Mouse (Mus musculus) forebrain, embryonic 12.5 days (tissue): Measurements from ENCODE around the gene Wwp2. TPM values are rescaled to one million over a fixed set of nuclear protein-coding genes. Genes with fewer than 3 reads are reported as not detected.

ENCODE experiments used
- ATAC-seq: fragments of 200-750 bp; cut with Nextera tagmentation; 2 replicates; pipeline ENCODE4 v1.8.0; 2017; ENCODE audit warnings: moderate TSS enrichment; ENCODE audit not compliant: low FRiP score
- H3K27ac ChIP-seq: fragments of 300-500 bp; sonication (generic); 2 replicates; pipeline ENCODE4 v1.5.1; 2016; ENCODE audit warnings: mild to moderate bottlenecking
- H3K27me3 ChIP-seq: fragments of 300-500 bp; sonication (generic); 2 replicates; pipeline ENCODE4 v1.6.1; 2016; ENCODE audit warnings: mild to moderate bottlenecking
- H3K36me3 ChIP-seq: fragments of 300-500 bp; sonication (generic); replicated peaks from 2 replicates; pipeline ENCODE4 v1.6.1; 2016; ENCODE audit warnings: mild to moderate bottlenecking
- H3K4me1 ChIP-seq: fragments of 300-500 bp; sonication (generic); 2 replicates; pipeline ENCODE4 v1.6.1; 2016
- H3K4me2 ChIP-seq: fragments of 300-500 bp; sonication (generic); 2 replicates; pipeline ENCODE4 v1.6.1; 2016; ENCODE audit warnings: mild to moderate bottlenecking, moderate library complexity
- H3K4me3 ChIP-seq: fragments of 300-500 bp; sonication (generic); replicated peaks from 2 replicates; pipeline ENCODE4 v1.5.1; 2016; ENCODE audit warnings: mild to moderate bottlenecking
- H3K9ac ChIP-seq: fragments of 300-500 bp; sonication (generic); 2 replicates; pipeline ENCODE4 v1.6.1; 2016; ENCODE audit warnings: mild to moderate bottlenecking
- H3K9me3 ChIP-seq: fragments of 300-500 bp; sonication (generic); 2 replicates; pipeline ENCODE4 v1.6.1; 2016
- WGBS: fragments of 180-500 bp; shearing (Covaris S2); methylation state at CpG from one replicate; pipeline ENCODE4 v1.1.7; 2016; 5-methylcytosine and 5-hydroxymethylcytosine counted together
- polyA plus RNA-seq: library from polyadenylated mRNA; unstranded; fragments of >200 nt; fragmentation: Nextera tagmentation; extraction: Ambion mirVana; gene quantifications from 2 replicates; pipeline ENCODE4 v1.2.1, GENCODE M21; 2016

The Wwp2 gene
- polyA plus RNA-seq, 1 experiment from 2014 or later: 66.0 TPM

DNA sequence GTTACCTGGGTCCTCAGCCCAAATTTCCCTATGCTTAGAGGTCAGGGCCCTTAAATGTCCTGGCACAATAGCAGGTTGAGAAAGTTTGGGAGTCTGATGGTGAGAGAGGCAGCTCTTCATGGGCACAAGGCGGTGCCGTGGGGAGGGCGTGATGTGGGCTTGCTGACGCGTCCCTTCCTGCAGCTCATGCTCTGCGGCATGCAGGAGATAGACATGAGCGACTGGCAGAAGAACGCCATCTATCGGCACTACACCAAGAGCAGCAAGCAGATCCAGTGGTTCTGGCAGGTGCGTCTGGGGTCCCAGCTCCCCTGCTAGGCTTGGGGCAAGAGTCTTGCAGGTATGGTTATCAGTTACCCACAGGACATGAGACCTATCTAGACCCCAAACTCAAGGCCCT, 119.1 kb downstream of the Wwp2 start:
- WGBS: 89% methylated on average over 10 of the region's 10 CpGs
- peaks cover 6% of the 10 kb centered on the region; the same call in 1 of the 2 replicates for H3K4me1 ChIP-seq
- no peak for ATAC-seq

DNA sequence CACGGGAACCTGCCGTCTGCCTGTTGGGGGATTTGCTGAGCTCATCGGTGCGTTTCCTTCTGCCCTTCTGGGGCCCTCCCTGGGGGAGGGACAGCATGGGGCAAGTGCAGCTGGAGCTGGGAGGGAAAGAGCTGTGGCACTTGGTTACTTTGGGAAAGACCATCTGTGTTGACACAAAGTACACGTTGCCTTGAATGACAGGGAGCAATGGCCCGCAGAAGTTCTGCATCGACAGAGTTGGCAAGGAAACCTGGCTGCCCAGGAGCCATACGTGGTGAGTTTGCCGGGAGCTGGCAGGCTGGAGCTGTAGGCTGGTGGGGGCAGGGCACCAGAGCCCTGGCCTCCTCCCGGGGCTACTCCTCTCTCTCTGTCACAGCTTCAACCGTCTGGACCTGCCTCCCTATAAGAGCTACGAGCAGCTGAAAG, 120.4 kb downstream of the Wwp2 start:
- Histone ChIP-seq H3K27me3 (no peaks in the 10 kb centered on the region), H3K9me3 (no peaks in the 10 kb centered on the region), H3K4me2 (no peak overlapping the region), H3K4me3 (no peak overlapping the region), H3K27ac (no peak overlapping the region), H3K36me3 (peaks cover 35% of the 10 kb centered on the region), H3K4me1 (peaks cover 6% of the 10 kb centered on the region; the same call in 1 of the 2 replicates), H3K9ac (no peak overlapping the region)
- 60% methylated on average over 12 of the region's 12 CpGs for WGBS
- ATAC-seq: no peak

More for the DNA sequence above, 119.1 kb downstream of the Wwp2 start:
- H3K27me3 ChIP-seq: no peaks in the 10 kb centered on the region
- H3K9me3 ChIP-seq: no peaks in the 10 kb centered on the region
- no peak overlapping the region for H3K27ac ChIP-seq
- H3K9ac ChIP-seq: no peak overlapping the region
- no peak overlapping the region for H3K4me3 ChIP-seq
- H3K36me3 ChIP-seq: peaks cover 45% of the 10 kb centered on the region
- H3K4me2 ChIP-seq: no peak overlapping the region

DNA sequence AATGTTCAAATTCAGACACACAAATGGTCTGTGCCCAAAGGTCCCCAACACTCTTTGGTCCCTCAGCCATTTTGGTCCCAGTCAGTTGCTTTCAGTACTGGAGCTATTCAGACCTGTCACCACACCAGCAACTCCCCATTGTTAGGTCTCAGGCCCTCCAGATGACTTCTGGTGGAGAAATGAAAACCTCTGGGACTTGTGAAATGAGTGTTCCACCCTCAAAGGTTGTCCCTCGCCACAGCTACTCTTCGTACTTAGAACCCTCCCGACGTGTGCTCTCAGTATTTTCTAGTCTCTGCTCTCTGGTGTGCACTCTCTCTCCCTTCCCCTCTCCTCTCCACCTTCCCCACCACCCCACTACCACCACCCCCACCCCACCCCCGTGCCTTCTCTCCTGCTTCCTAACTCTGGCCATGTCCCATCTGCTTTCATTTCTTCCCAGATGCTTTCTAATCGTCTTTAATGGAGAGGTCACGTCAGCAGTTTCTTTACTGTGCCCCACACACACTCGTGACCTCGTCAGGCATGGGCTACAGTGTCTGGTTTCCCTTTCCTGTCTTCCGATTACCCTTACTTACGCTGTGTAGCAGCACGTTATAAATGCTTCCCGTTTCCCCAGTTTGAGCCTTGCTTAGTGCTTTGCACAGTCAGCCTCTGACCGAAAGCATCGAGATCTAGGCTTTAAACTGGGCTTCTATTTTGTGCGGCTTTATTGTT, 124.8 kb downstream of the Wwp2 start:
- Histone ChIP-seq H3K27me3 (no peaks in the 10 kb centered on the region), H3K9ac (no peak overlapping the region), H3K4me2 (no peak overlapping the region), H3K4me3 (no peak overlapping the region), H3K27ac (no peak overlapping the region), H3K9me3 (no peaks in the 10 kb centered on the region), H3K36me3 (peaks cover 15% of the 10 kb centered on the region), H3K4me1 (no peaks in the 10 kb centered on the region)
- 66% methylated on average over 16 of the region's 16 CpGs for WGBS
- ATAC-seq: no peak

DNA sequence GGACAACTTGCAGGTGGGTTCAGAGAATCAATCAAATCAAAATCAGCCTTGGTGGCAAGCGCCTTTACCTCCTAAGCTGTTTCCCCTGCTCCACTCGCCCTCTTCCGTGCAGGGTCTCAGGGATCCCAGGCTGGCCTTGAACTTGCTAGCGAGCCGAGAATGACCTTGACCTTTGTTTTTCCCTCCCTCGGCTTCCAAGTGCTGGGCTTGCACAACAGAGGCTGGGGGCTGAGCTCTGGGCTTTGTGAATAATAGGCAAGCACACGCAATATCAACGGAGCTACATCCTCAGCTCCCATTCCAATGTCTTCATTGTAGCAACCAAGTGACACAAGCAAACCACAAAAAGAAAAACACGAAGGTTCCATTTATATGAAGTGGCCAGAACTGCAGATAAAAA, 126.0 kb downstream of the Wwp2 start:
- Histone ChIP-seq H3K36me3 (peaks cover 7% of the 10 kb centered on the region), H3K27ac (no peak overlapping the region), H3K4me2 (no peak overlapping the region), H3K27me3 (no peaks in the 10 kb centered on the region), H3K4me3 (no peak overlapping the region), H3K9me3 (no peaks in the 10 kb centered on the region), H3K9ac (no peak overlapping the region), H3K4me1 (no peaks in the 10 kb centered on the region)
- ATAC-seq: no peak
- 80% methylated on average over 9 of the region's 9 CpGs for WGBS

DNA sequence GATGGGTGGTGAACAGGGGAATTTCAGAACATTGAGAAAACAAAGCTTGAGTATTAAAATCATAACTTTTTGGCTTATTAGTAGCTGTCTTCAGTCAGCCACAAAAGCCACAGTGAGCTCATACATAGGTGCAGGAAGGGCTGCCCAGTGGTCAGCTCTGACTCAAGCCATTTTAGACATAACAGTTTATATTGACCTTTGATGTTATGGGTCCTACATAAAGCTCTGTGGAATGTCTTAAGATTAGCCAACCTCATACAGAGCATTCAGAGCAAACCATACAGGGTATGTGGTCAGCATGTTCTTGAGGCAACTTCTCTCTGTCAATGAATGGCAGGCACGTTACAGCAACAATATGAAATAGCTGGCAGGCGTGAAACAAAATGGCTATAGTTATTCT, 134.9 kb downstream of the Wwp2 start:
- Histone ChIP-seq H3K9me3 (no peaks in the 10 kb centered on the region), H3K27me3 (no peaks in the 10 kb centered on the region), H3K36me3 (no peaks in the 10 kb centered on the region), H3K9ac (no peak overlapping the region), H3K27ac (no peak overlapping the region), H3K4me3 (no peak overlapping the region), H3K4me1 (no peaks in the 10 kb centered on the region), H3K4me2 (no peak overlapping the region)
- ATAC-seq: no peak
- WGBS: 81% methylated on average over 2 of the region's 2 CpGs

DNA sequence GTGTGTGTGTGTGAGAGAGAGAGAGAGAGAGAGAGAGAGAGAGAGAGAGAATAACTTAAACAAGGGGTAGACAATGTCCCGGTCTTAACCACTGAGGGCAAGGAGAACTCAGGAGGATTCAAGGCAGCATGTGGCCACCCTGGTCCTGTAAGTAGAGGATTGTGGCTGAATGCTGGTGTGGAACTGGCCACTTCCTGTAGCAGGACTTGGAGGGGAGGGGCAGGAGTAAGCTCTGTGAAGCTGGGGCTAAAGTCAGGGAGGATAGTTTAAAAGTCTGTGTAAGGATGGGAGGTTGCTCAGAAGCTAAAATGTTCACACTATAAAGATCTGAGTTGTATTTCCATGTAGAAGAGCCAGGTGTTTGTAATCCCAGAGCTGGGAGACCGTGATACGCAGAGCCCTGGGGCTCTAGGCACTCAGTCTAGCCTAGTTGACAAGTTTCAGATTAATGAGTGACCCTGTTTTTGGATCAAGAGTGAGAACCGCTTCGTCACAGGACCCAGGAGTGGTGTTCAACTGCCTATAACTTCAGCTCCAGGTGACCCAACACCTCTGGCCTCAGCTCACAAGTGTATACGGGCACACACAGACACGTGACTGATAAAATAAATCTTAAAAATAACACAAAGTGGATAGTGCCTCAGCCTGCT, 135.4 kb downstream of the Wwp2 start:
- Histone ChIP-seq H3K9me3 (no peaks in the 10 kb centered on the region), H3K27me3 (no peaks in the 10 kb centered on the region), H3K4me3 (no peak overlapping the region), H3K27ac (no peak overlapping the region), H3K36me3 (no peaks in the 10 kb centered on the region), H3K9ac (no peak overlapping the region), H3K4me2 (no peak overlapping the region), H3K4me1 (0 out of 2 replicates have a peak, but pooled peaks cover 3% of the 10 kb centered on the region)
- 89% methylated on average over 7 of the region's 7 CpGs for WGBS
- no peak for ATAC-seq

DNA sequence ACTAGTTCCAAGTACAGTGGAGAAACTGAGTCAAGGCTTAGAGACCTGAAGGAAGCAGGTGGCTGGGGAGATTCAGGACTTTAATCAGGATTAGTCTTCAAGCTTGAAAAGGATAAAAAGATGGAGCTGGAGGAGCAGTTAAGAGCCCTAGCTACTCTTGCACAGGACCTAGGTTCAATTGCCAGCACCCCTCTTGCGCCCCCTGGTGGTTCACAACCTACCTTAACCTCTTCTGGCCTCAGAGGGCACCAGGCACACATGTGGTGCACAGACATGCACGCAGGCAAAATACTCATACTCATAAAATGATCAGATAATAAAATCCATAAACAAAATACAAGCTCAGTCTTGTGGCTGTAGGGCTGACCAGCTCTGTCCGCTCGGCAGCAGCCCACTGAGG, 136.3 kb downstream of the Wwp2 start:
- Histone ChIP-seq H3K27me3 (no peaks in the 10 kb centered on the region), H3K4me2 (no peak overlapping the region), H3K27ac (no peak overlapping the region), H3K4me3 (no peak overlapping the region), H3K9me3 (no peaks in the 10 kb centered on the region), H3K9ac (no peak overlapping the region), H3K4me1 (0 out of 2 replicates have a peak, but pooled peaks cover 3% of the 10 kb centered on the region), H3K36me3 (no peaks in the 10 kb centered on the region)
- WGBS: 60% methylated on average over 4 of the region's 4 CpGs
- ATAC-seq: no peak

DNA sequence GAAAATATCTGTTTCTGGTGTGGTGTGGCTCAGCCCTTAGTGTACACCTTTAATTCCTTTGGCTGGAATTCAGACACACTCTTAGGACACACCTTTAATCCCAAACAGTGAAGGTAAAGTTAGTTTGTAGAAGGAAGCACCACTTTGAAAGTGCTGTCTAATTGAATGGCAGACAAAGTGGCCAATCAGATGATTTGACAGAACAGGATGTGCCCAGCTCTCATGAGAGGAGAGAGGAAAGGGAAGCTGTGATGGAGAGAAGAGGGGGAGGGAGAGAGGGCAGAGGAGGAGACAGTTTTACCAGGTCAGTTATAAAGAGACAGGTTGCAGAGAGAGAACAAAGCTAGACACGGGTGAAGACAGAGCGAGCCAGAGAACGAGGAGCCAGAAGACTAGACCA, 138.6 kb downstream of the Wwp2 start:
- Histone ChIP-seq H3K4me1 (0 out of 2 replicates have a peak, but pooled peaks cover 3% of the 10 kb centered on the region), H3K9me3 (no peaks in the 10 kb centered on the region), H3K27me3 (no peaks in the 10 kb centered on the region), H3K4me3 (no peak overlapping the region), H3K36me3 (peaks cover 19% of the 10 kb centered on the region), H3K9ac (no peak overlapping the region), H3K4me2 (no peak overlapping the region), H3K27ac (no peak overlapping the region)
- no peak for ATAC-seq
- WGBS: 91% methylated on average over 3 of the region's 3 CpGs

DNA sequence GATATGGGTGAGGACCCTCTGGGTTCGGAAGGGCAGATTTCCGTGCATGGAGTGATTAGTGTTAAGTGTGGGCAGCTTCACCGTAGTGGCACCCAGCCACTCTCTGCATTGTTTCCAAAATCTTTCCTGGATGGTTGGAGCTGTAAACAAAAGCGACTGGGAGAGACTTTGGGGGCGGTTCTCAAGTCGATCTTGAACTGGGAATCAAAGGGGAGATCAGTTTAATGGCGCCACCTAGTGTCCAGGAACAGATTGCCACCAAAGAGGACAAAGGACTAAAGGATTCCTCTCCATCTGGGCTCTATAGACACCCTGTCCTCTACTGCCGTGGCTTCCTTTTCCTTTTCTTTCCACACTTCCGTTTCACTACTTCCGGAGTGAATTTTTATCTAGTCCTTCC, 140.5 kb downstream of the Wwp2 start:
- no peaks in the 10 kb centered on the region for H3K9me3 ChIP-seq
- no peak overlapping the region for H3K27ac ChIP-seq
- H3K4me3 ChIP-seq: no peak overlapping the region
- 0 out of 2 replicates have a peak, but pooled peaks cover 3% of the 10 kb centered on the region for H3K4me1 ChIP-seq
- peak; percentile 62 for ATAC-seq
- H3K27me3 ChIP-seq: no peaks in the 10 kb centered on the region
- no peak overlapping the region for H3K9ac ChIP-seq
- 8% methylated on average over 10 of the region's 10 CpGs for WGBS
- H3K36me3 ChIP-seq: peaks cover 39% of the 10 kb centered on the region
- peak overlapping the region; percentile 11 for H3K4me2 ChIP-seq

DNA sequence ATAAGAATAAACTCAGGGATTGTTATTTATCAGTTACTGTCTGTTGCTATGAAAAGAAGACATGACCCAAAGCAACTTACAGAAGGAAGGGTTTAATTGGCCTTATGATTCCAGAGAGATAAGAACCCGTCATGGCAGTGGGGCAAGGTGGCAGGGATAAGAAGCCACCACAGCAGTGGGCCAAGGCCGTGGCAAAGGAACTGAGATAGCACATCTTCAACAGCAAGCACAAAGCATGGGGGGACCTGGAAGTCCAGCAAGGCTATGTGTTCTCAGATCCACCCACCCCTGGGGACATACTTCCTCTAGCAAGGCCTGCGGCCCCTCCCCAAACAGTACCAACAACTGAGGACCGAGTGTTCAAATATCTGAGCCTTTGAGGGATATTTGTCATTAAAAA, 141.5 kb downstream of the Wwp2 start:
- H3K27ac ChIP-seq: no peak overlapping the region
- no peaks in the 10 kb centered on the region for H3K27me3 ChIP-seq
- WGBS: 88% methylated on average over 4 of the region's 4 CpGs
- H3K9me3 ChIP-seq: no peaks in the 10 kb centered on the region
- no peak overlapping the region for H3K4me3 ChIP-seq
- peaks cover 48% of the 10 kb centered on the region for H3K36me3 ChIP-seq
- 0 out of 2 replicates have a peak, but pooled peaks cover 3% of the 10 kb centered on the region for H3K4me1 ChIP-seq
- H3K9ac ChIP-seq: no peak overlapping the region
- H3K4me2 ChIP-seq: no peak overlapping the region
- ATAC-seq: no peak

DNA sequence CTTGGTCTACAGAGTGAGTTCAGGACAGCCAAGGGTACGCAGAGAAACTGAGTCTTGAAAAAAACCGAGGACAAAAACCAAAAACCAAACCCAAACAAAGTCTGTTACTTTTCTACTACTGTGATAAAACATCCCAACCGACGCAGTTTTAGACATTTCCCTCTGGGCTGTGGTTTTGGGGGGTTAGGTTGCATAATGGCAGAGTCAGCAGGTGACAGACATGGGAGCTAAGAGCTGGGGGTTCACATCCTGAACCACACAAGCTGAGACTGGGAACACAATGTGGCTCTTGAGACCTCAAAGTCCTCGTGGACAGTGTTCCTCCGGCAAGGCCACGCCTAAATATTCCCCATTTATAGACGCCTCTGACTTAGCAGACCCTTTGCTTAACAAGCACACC, 142.0 kb downstream of the Wwp2 start:
- 87% methylated on average over 8 of the region's 8 CpGs for WGBS
- peaks cover 53% of the 10 kb centered on the region for H3K36me3 ChIP-seq
- no peak for ATAC-seq

DNA sequence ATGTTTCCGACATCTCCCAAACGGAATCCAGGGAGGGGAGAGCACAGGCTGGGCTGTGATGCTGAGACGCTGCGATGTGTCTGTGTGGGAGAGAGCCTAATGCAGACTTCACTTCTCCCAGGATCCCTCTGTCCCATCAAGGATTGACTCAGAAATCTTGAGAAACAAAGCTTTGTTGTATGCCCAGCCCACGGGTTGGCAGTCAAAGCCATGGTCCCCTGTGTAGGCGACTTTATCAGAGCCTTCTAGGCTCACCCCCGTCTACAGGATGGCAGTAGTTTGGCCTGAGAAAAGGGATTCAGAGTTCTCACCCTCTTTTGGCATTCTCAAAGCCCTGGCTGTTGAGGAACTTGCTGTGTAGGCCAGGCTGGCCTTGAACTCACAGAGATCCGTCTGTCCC, 142.4 kb downstream of the Wwp2 start:
- Histone ChIP-seq H3K4me3 (no peak overlapping the region), H3K9ac (no peak overlapping the region), H3K27me3 (no peaks in the 10 kb centered on the region), H3K36me3 (peaks cover 57% of the 10 kb centered on the region), H3K4me2 (no peak overlapping the region), H3K4me1 (0 out of 2 replicates have a peak, but pooled peaks cover 3% of the 10 kb centered on the region), H3K9me3 (no peaks in the 10 kb centered on the region), H3K27ac (no peak overlapping the region)
- WGBS: 88% methylated on average over 8 of the region's 8 CpGs
- no peak for ATAC-seq

More for the DNA sequence above, 142.0 kb downstream of the Wwp2 start:
- H3K9me3 ChIP-seq: no peaks in the 10 kb centered on the region
- no peak overlapping the region for H3K9ac ChIP-seq
- no peak overlapping the region for H3K27ac ChIP-seq
- no peaks in the 10 kb centered on the region for H3K27me3 ChIP-seq
- H3K4me2 ChIP-seq: no peak overlapping the region
- no peak overlapping the region for H3K4me3 ChIP-seq
- 0 out of 2 replicates have a peak, but pooled peaks cover 3% of the 10 kb centered on the region for H3K4me1 ChIP-seq

DNA sequence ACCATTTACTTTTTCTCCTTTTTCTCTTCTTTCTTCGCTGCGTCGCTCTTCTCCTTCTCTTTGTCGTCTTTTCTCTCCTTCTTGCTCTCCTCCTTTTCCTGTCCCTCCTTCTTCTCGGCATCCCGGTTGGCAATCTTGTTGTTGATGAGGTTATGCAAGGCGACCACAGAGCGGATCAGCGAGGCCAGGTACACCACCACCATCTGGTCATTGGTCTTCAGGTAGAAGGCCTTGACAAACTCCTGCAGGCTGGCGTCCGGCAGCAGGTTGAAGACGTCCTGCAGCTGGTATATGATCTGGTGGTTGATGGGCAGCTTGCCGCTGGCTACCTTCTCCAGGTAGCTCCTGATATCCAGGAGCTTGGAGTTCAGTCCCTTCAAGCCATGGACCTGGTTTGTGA, 144.7 kb downstream of the Wwp2 start:
- no peak overlapping the region for H3K4me2 ChIP-seq
- no peak for ATAC-seq
- H3K9me3 ChIP-seq: no peaks in the 10 kb centered on the region
- WGBS: 93% methylated on average over 13 of the region's 13 CpGs
- H3K36me3 ChIP-seq: peaks cover 80% of the 10 kb centered on the region
- no peak overlapping the region for H3K4me3 ChIP-seq
- H3K27me3 ChIP-seq: no peaks in the 10 kb centered on the region
- no peak overlapping the region for H3K9ac ChIP-seq
- no peak overlapping the region for H3K27ac ChIP-seq
- peaks cover 5% of the 10 kb centered on the region; the same call in 1 of the 2 replicates for H3K4me1 ChIP-seq
